Mouse (Mus musculus) lung, postnatal 10 days (tissue): ENCODE measurements at regions not wholly inside any gene's neighbourhood (a gene's known extent, or its start where the extent isn't known, plus 50 kb on each side); places are given as distances from the start of the nearest gene placed in this dataset.

Source experiments
- DNase-seq: peaks from one replicate; pipeline ENCODE4 v3.0.0; 2021

DNA sequence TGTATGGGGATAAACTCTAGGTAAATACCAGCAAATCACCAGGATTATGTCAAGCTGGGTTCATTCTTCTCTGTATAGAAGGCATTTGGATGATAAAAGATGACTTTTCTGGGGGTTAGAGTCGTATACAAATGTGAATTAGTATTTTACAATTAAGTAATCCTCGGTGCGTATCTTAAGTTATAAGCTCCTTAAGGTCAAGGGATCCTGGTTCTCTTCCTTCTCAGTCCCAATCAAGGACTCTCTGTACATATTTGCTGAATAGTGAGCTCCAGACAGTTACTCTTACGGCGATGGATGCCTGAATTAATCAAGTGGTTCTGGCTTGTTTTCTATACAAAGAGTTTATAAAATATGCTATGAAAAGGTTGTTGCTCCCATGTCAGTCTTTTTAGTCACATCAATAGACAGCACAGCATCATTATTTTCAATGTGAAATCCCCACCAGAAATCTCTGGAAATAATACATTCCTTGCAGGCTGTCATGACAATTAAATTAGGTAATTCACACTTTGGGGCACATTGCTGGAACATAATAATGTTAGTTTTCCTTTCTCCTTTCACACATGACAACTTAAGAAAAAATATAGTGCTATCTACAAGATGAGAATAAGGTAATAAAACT, 64.0 kb upstream of the Cwc22 start:
- no peak for DNase-seq

DNA sequence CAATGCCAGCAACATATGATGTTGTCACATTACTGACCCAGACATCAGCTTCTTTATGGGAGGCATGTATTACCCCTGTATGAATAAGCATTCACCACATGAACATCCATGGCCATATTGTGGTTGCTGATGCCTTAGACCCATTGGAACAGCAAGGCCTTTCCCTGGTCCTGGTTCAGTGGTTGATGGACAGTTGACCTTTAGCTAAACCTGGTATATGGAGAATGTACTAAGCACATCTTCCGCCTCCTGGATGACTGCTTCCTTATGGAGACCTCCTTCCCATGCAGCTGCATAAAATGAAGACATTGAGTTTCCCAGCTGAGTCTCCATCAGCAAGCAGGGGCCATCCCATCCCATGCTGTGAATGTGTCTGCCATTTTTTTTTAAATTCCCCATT, 61.9 kb upstream of the Cwc22 start:
- no peak for DNase-seq

DNA sequence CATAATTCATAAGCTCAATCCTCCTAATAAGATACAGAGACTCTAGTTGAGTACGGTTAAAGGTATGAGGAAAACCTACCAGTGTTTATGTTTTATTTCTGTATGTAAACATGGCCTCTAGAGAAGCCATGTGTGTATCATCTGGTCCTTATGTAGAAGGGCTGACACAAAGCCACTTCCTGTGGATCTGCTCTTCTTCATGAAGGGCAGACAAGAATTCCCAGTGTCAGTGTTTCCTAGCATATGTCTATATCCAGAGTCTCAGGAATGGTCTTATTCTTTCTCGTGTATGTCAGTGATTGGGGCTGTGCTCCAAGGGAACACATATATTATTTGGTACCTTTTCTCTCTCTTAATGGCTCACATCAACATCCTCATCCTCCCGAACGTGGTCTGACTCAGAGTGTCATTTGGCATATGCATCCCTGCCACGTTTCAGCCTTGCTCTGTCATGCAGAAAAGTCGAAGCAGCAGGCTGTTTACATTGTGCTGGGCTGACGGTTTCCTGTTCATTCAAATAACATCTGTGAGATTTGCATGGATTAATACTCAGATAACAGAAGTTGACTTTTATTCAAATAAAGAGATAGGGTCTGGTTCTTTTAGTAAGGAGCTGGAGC, 59.3 kb upstream of the Cwc22 start:
- DNase-seq = no peak

DNA sequence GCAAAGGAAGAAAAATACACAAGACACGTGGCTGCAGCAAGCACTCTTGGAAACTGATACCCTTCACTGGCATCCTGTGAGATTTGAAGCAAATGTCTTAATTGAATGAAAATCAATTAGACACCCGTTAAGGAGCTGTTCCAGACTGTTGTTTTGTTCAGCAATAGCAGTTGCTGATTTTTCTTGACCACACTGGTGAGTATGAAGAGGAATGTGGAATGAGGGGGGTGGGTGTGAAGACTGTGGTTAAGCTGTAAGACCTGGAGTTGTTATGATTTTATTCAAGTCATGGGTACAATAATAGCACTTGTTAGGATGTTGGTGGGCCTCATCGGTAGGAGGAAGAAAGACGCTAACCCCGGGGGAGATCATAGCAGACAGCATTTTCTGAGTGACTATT, 58.3 kb upstream of the Cwc22 start:
- DNase-seq = no peak
